Mouse (Mus musculus) liver, embryonic 14.5 days (tissue): ENCODE measurements around the gene Wdr25. TPM values are rescaled to one million over a fixed set of nuclear protein-coding genes. Genes with fewer than 3 reads are reported as not detected.
A peak's percentile ranks its signal among the peaks of the same experiment; 100 is the strongest.

Experiments used
- ATAC-seq: fragments of 200-750 bp; cut with Nextera tagmentation; 2 replicates; pipeline ENCODE4 v1.8.0; 2017; ENCODE audit warnings: moderate number of reproducible peaks, mild to moderate bottlenecking, moderate library complexity; ENCODE audit not compliant: insufficient read depth
- DNase-seq, 3 experiments: peaks; one replicate each; pipeline ENCODE4 v3.0.0-alpha.2; 2012 to 2013; ENCODE audit warnings: low read depth in 3 of 3, low spot score in 3 of 3
- H3K27ac ChIP-seq: fragments of 300-500 bp; sonication (generic); 2 replicates; pipeline ENCODE4 v1.5.1; 2014; ENCODE audit warnings: moderate library complexity, mild to moderate bottlenecking, control low read depth, inconsistent platforms
- H3K27me3 ChIP-seq: fragments of 300-500 bp; sonication (generic); 2 replicates; pipeline ENCODE4 v1.6.1; 2014; ENCODE audit warnings: mild to moderate bottlenecking, low read length, moderate library complexity; ENCODE audit not compliant: control insufficient read depth, insufficient read depth
- H3K36me3 ChIP-seq: fragments of 300-500 bp; sonication (generic); replicated peaks from 2 replicates; pipeline ENCODE4 v1.6.1; 2014; ENCODE audit warnings: low read depth; ENCODE audit not compliant: control insufficient read depth, insufficient read depth
- H3K4me1 ChIP-seq, 2 experiments: fragments of 200-500 bp in 1 of 2; fragments of 300-500 bp in 1 of 2; sonication (generic) in 1 of 2; replicated peaks; 2 replicates each; pipeline ENCODE4 v1.6.1; 2012 to 2014; ENCODE audit warnings: antibody characterized with exemption in 1 of 2, inconsistent platforms in 1 of 2, low read length in 1 of 2; ENCODE audit not compliant: control insufficient read depth in 2 of 2, insufficient read depth in 2 of 2
- H3K4me2 ChIP-seq: fragments of 300-500 bp; sonication (generic); 2 replicates; pipeline ENCODE4 v1.6.1; 2014; ENCODE audit warnings: low read depth, mild to moderate bottlenecking, control low read depth, moderate library complexity
- H3K4me3 ChIP-seq, 2 experiments: fragments of 200-500 bp in 1 of 2; fragments of 300-500 bp in 1 of 2; sonication (generic) in 1 of 2; 2 replicates each; pipeline ENCODE4 v1.5.1; 2012 to 2014; ENCODE audit warnings: low read depth in 2 of 2, low read length in 2 of 2, mild to moderate bottlenecking in 2 of 2, control low read depth in 1 of 2, inconsistent platforms in 1 of 2, moderate library complexity in 1 of 2; ENCODE audit not compliant: insufficient read depth in 1 of 2
- H3K9ac ChIP-seq: fragments of 300-500 bp; sonication (generic); replicated peaks from 2 replicates; pipeline ENCODE4 v1.6.1; 2014; ENCODE audit warnings: mild to moderate bottlenecking, control low read depth, moderate library complexity
- H3K9me3 ChIP-seq: fragments of 300-500 bp; sonication (generic); 2 replicates; pipeline ENCODE4 v1.6.1; 2016; ENCODE audit warnings: low read length, mixed read lengths; ENCODE audit not compliant: control insufficient read depth
- CTCF ChIP-seq: IDR thresholded peaks from 2 replicates; pipeline ENCODE4 v1.5.1; 2016; ENCODE audit warnings: antibody characterized with exemption, low read depth, control low read depth
- EP300 ChIP-seq: IDR thresholded peaks from 2 replicates; pipeline ENCODE4 v1.6.1; 2016; ENCODE audit warnings: antibody characterized with exemption, low read depth
- WGBS: fragments of 180-500 bp; shearing (Covaris S2); extraction: QIAGEN DNeasy Blood & Tissue Kit; methylation state at CpG from one replicate; pipeline ENCODE4 v1.1.7; 2014; ENCODE audit not compliant: insufficient replicate concordance; 5-methylcytosine and 5-hydroxymethylcytosine counted together
- polyA plus RNA-seq, 2 experiments: library from polyadenylated mRNA; depleted of rRNA in 1 of 2; stranded (reverse) in 1 of 2; unstranded in 1 of 2; fragments of >200 nt; fragmentation: Nextera tagmentation in 1 of 2; extraction: Ambion mirVana in 1 of 2; gene quantifications; 2 replicates each; pipeline versions ENCODE4 v1.2.1 to v1.2.3; 2012 to 2014

Gene Wdr25
- polyA plus RNA-seq, 2 experiments: 1.2 to 3.7 TPM

GRCm38 (mm10) chr12:108888632-108889031 lies 4.8 kb upstream of the Wdr25 start:
- Histone ChIP-seq H3K36me3 (no peaks in the 10 kb centered on the region), H3K4me2 (no peak overlapping the region), H3K27ac (no peak overlapping the region), H3K9ac (no peak overlapping the region), H3K4me3 (no peak overlapping the region), H3K4me1 (peaks cover 4% of the 10 kb centered on the region in 2 experiments), H3K27me3 (no peaks in the 10 kb centered on the region), H3K9me3 (no peaks in the 10 kb centered on the region)
- ATAC-seq: no peak
- no peak for DNase-seq
- TF ChIP-seq EP300: no peak
- no peak for TF ChIP-seq CTCF
- WGBS: 66% methylated on average over 4 of the region's 4 CpGs

GRCm38 (mm10) chr12:108893715-108894431 lies 442 bp downstream of the Wdr25 start, which contains the start of gene Wars:
Gene Wars (minus strand): TSS chr12:108894174.
- H3K9me3 ChIP-seq: no peaks in the 10 kb centered on the region
- WGBS: under 1% methylated on average over 55 of the region's 58 CpGs
- no peaks in the 10 kb centered on the region for H3K36me3 ChIP-seq
- peak within 1 kb of the TSS; percentile 12 for H3K27ac ChIP-seq
- H3K4me2 ChIP-seq: peak within 1 kb of the TSS; percentile 94
- no peak for TF ChIP-seq CTCF
- no peak for TF ChIP-seq EP300
- H3K4me1 ChIP-seq: peaks cover 8 to 10% of the 10 kb centered on the region in 2 experiments
- H3K4me3 ChIP-seq: peak within 1 kb of the TSS; percentile 63 to 86
- DNase-seq (peak; percentile 92 to 94 (median 93)), ATAC-seq (peak; percentile 100)
- H3K9ac ChIP-seq: peak within 1 kb of the TSS; percentile 85
- H3K27me3 ChIP-seq: no peaks in the 10 kb centered on the region

GRCm38 (mm10) chr12:108894432-108894816 lies 993 bp downstream of the Wdr25 start:
- Histone ChIP-seq H3K9ac (peak overlapping the region; percentile 85), H3K9me3 (no peaks in the 10 kb centered on the region), H3K27me3 (no peaks in the 10 kb centered on the region), H3K4me3 (peak overlapping the region; percentile 63 to 86), H3K36me3 (no peaks in the 10 kb centered on the region), H3K4me1 (peaks cover 8 to 10% of the 10 kb centered on the region in 2 experiments), H3K4me2 (peak overlapping the region; percentile 94), H3K27ac (peak overlapping the region; percentile 12; the same call in 1 of the 2 replicates)
- DNase-seq (no peak), ATAC-seq (peak; percentile 3; the same call in 1 of the 2 replicates)
- WGBS: 1% methylated on average over 7 of the region's 7 CpGs
- no peak for TF ChIP-seq CTCF
- TF ChIP-seq EP300: no peak

- DNase-seq (no peak), ATAC-seq (no peak)
- H3K9me3 ChIP-seq: no peaks in the 10 kb centered on the region
- WGBS: 52% methylated on average over 3 of the region's 3 CpGs
- no peak overlapping the region for H3K4me2 ChIP-seq
- H3K9ac ChIP-seq: no peak overlapping the region
- no peaks in the 10 kb centered on the region for H3K27me3 ChIP-seq
- H3K4me3 ChIP-seq: no peak overlapping the region
- TF ChIP-seq EP300 (no peak), CTCF (peak; percentile 52)
- no peaks in the 10 kb centered on the region for H3K36me3 ChIP-seq
- H3K4me1 ChIP-seq: peaks cover 8 to 10% of the 10 kb centered on the region in 2 experiments
- H3K27ac ChIP-seq: no peak overlapping the region
Observed at GRCm38 (mm10) chr12:108896006-108896405, 2.6 kb downstream of the Wdr25 start.

GRCm38 (mm10) chr12:108901346-108901745 lies 7.9 kb downstream of the Wdr25 start:
- ATAC-seq (no peak), DNase-seq (no peak)
- no peak overlapping the region for H3K9ac ChIP-seq
- H3K27ac ChIP-seq: no peak overlapping the region
- no peak for TF ChIP-seq EP300
- no peak overlapping the region for H3K4me3 ChIP-seq
- H3K27me3 ChIP-seq: no peaks in the 10 kb centered on the region
- no peaks in the 10 kb centered on the region; a peak in 1 of 4 replicates for H3K4me1 ChIP-seq
- no peaks in the 10 kb centered on the region for H3K9me3 ChIP-seq
- 41% methylated on average over 5 of the region's 5 CpGs for WGBS
- H3K36me3 ChIP-seq: no peaks in the 10 kb centered on the region
- no peak overlapping the region for H3K4me2 ChIP-seq
